Mouse (Mus musculus): Measurements from ENCODE around the gene Frem1.

- TF ChIP-seq POLR2A (IDR thresholded peaks at IDR 0.05; ENCODE audit: low read depth, low read length) (no peak), CTCF (IDR thresholded peaks at IDR 0.05; ENCODE audit: extremely low read depth, insufficient read depth, insufficient read length, insufficient replicate concordance) (no peak)
These were observed 91.1 kb downstream of the Frem1 start for GRCm38 (mm10) chr4:82961024-82961423.

Measured in spleen, adult 2 months (tissue).